Mouse (Mus musculus): Measurements from ENCODE around the gene Cog6.

DNA sequence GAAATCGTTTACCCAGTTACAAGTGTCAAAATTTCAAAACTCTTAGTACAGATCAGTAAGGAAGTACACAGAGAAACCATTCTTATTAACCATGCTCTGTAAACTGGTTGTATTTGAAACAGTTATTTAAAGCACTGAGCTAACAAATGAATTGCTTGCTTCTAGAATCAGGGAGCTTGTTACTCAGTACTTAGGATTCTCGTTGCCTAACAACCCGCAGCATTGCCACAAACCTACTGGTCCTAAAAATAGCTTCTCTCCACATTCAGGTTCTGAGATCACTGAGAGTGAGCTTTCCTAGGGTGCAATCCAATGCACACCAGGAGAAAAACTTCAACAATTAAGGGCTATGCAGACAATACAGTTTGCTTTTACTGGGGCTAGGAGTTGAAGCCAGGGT lies 33.3 kb downstream of the Cog6 start:
- TF ChIP-seq CTCF (conservative IDR thresholded peaks at IDR 0.05; ENCODE audit: low read length) (no peak), POU5F1 (IDR thresholded peaks at IDR 0.05; ENCODE audit: borderline replicate concordance, low read length) (no peak), NANOG (IDR thresholded peaks at IDR 0.05; ENCODE audit: borderline replicate concordance, low read length) (no peak)
